Mouse (Mus musculus) mature B cell (primary cell): ENCODE data around the gene Smarcal1.

Experiments
- in situ Hi-C: fragments of 300-500 bp; cut with MboI; formaldehyde crosslinking; loops from 2 replicates; pipeline ENCODE4 v1.14.3; 2019

The Smarcal1 gene

DNA sequence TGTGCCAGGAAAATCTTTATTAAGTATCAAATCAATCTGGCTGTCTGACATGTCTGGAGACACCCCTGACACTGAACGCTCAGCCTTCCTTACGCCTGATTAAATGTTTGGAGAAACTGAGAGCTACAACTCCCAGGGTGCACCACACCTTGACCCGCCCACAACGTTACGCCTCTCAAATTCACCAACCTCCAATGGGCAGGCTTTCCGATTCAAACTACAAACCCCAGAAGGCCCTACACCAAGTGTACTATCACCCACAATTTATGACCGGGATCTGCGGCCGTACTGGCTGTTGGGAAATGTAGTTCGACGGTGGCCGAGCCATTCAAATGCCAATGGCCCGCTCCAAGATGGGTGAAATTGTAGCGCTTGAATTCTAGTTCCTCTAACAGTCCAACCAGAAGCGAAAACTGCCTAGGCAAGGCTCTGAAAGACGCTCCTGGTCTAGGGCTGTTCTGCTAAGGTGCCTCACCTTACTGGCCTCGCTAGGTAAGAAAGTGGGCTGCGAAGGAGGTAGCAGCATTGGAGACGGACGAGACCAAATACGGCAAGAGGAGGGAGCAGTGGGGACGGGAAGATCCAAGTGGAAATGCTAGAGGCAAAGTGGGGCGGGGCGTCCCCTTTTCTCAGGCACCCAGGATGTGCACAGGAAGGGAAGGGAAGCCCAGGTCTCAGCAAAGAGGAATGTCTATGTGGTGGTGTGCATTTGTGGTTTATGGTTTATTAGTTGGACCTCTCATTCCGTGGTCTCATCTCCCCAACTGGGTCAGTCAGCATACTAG lies at the start of gene Smarcal1:
TSS of gene Smarcal1 (plus strand) at position 305 of the 785 bp plus-strand sequence.
- in situ Hi-C loops, result loop anchor here (10.0 to 25.0 kb wide), 2 partner anchors 132 to 1021 kb away; partner anchors contain the start of genes Atic and Rpl37a

DNA sequence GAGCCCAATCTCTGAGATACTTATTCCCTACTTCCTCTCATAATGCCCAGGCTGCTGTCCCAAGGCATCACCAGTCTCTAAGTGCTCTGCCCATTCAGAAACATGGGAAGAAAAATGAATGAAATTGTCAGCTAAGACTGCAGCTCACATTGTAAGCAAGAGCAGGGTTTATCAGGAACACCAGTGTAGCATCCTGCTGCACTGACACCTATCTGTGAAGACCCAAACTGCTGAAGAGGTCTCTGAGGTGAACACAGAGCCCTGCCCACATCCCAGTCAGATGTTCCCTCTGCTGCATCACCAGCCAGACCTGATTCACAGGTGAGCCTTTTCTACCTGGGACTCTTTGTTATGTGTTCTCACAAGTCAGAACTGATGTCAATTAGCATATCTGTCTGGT lies 49.6 kb upstream of the Smarcal1 start:
- in situ Hi-C loops, result no loop called here

DNA sequence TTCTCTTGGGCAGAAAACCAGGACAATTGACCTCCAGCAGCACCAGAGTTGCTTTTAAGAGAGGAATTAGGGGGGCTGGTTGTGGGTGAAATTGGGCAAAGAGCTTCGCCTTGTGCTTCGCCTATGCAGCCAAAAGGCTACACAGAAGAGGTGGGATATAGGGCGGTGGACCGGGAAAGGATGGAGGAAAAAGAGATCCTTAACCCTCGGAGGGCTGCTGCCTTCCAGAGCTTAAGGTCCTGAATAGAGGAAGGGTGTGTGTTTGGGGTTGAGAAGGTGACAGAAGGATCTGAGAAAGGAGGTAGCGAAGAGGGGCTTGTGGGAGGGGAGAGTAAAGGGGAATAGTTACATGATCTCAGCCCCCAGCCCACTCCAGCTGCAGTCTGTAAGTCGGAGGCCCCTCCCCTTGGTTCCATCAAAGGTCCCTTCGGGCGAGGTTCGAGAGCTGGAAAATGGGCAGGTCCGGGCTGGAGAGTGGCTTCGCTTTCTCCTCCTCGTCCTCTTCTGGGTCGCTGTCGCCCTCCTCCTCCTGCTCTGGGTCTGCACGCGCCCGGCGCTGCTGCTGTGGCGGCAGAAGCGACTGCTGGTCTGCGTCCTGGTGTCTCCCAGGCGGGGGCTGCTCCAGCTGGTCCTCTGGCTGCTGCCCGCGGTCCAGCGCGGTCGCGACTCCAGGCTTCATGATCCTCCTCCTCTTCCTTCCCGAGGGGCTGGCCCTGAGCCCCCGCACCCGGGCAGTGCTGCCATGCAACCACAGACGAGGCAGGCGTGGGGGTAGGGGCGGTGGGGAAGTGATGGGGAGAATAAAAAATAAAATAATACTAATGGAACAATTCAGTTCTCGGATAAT lies 47.1 kb upstream of the Smarcal1 start:
- in situ Hi-C loops, result no loop called here

DNA sequence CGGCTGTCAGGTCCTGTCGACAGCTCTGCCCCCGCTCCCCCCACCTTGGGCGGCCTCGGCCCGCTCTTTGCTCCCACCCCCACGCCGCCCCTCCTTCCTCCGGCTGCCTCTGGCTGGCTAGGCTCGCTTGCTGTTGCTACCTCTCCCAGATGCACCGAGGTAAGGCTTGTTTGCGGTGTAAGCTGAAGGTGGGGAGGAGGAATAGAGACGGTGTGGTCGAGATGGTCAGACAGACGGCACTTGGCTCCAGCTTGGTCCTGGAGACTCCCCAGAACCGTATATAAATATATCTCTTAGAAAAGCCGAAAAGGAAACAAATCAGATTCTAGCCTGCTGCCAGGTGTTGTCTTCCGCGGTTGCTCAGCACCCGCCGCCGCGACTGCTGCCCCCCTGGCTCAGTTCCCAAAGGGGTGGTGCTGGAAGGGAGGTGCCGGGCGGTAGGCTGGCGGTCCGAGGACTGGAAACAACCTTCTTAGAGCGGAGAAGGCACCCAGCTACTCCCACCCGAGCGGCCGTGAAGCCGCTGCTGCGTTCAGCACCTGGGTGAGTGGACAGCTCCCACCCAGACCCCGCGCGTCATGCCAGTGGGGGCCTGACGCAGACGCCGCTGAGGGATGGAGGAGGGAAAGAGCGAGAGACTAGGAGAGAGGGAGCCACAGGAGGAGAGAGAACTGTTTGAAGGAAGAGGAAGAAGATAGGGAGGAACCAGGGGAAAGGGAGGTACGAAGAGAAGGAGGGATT lies 46.3 kb upstream of the Smarcal1 start, which contains the start of gene March4:
TSS of gene March4 (minus strand) at position 320 of the 741 bp plus-strand sequence.
- in situ Hi-C loops, result no loop called here

DNA sequence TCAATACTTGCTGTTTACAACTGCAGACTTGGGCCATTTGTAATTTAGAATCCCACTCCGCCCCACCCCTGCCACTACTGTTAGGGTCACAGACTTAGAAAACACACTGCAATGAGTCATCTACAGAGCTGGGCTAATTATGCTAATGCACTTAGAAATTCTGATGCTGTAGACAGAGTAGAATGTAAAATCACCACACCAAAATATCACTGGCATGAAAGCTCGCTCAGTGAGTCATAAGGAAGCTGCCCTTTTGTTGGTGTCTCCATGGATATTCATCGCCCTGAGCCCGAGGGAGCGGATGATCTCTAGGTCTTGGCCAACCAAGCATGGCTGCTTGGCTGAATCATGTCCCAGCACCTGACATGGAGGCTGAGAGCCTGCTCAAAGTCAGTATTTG lies 44.8 kb upstream of the Smarcal1 start:
- in situ Hi-C loops, result no loop called here

DNA sequence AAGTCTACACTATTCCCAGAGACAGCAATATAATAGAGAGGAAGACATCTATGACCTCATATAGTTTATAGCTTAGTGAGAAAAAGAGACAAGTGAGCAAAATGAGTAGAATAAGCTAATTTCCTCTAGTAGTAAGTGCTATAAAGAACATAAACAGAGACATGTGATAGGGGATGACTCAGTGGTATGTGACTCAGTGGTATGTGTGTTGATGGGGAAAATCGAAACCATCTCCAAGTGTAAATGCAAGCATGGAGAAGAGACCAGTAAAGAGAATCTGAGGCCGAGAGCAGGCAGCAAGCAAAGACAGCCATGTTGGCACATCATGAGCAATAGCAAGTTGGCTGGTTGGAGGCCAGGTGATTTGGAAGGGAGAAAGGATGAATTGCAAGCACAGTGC lies 32.7 kb upstream of the Smarcal1 start:
- in situ Hi-C loops, result no loop called here

DNA sequence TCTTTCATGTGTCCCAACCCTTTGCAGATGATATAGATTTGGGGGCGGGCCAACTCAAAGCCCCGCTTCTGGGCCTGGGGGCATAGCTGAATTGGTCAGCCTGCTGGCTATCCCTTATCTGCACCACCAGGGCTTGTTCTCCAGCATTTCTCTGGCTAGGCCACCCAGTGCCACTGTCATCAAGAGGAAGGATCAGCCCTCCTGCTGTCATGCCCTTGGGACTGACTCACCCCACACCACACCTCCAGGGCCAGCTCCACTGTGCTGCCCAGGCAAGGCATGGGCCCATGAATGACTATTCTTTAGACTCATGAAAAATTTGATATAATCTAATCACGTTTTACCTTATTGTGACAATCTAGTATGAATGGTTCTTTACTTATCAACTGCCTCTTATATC lies 26.6 kb upstream of the Smarcal1 start:
- in situ Hi-C loops, result no loop called here

DNA sequence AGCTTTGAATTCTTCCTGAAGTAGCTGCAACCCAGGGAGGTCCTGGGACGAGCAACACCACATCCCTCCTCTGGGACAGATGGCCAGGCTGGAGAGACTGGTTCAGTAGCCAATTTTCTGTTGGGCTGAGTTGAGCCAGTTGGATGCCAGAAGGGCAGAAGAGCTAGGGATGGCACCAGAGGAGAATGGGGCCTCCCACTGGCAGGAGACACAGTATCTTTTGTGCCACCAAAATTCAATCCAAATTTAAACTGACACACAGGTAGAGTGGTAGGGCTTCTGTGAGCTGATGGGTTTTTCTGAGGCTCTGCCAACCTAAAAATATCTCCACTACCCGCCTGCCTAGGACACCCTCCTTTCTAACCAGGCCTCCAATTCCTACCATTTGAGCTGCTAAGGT lies 24.4 kb upstream of the Smarcal1 start:
- in situ Hi-C loops, result no loop called here

DNA sequence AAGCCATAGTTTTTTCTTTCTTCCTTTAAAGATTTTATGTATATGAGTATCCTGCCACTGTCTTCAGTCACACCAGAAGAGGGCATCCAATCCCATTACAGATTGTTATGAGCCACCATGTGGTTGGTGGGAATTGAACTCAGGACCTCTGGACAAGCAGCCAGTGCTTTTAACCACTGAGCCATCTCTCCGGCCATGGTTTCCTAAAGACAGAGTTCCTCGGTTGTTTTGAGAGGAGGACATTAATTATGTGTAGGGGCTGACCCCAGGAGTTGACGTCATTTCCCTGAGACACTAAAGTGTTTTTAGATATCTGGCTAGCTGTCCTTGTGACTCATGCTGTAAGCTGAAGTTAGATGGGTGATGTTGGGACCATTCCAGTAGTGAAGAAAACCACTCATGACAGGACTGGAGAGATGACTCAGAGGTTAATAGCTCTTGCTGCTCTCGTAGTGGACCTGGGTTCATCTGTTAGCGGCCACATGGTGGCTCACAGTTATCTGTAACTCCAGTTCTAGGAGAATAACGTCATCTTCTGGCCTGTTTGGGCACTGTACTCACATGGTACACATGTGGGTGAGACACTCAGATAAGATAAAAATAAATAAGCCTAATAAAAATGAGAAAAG lies 18.6 kb upstream of the Smarcal1 start:
- in situ Hi-C loops, result no loop called here

DNA sequence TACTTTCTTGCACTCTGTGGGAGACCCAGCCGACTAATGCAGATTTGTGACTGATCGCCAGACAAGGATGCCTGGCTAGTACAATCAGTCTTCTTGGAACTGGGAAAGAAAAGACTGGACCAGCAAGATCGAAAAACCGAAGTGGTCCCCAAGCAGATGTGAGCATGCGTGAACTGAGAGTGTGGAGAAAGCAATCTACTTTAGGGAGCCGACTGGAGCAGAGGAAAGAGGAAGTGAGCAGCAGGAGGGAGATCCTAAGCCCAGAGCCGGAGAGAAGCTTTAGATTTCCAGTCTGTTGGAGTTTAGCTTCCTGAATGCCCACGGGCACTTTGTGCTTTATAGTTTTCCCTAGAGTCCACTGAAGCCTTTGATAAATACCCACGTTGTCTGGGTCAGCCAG lies 16.0 kb upstream of the Smarcal1 start:
- in situ Hi-C loops, result no loop called here

DNA sequence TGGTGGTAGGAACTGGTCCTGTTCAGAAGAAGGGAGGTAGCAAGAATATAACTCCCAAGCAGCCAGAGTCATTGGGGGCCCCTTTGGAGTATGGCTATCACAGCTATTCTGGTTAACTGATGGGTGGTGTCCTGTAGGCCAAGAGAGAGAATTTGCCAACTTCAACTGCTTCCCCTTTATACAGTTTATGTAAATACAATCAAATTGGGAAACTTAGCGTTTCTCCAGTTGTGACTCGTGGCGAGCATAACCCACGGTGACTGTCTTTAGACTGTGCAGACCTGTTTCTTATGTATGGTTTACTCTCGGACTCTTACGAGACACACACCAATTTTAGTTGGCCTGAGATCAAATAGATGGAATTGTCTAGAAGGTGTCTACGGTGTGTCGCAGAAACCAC lies 14.3 kb upstream of the Smarcal1 start:
- in situ Hi-C loops, result no loop called here

DNA sequence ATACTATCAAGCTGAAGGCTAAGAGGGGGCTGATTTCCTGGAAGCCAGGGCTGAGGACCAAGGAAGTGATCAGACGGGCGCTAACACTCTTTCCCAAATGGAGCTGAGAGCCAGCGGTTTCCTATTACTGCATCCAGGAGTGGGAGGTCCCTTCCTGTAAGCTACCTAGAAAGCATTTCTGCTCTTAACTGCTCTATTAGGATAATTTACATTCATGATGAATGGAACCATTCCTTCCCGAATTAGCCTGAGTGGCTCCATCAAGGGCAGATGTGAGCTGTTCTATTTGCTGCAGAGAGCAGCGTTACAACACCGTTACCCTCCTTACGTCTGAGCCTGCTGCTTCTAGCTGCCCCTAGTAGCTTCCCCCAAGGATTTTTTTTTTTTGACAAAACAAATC lies 9.0 kb upstream of the Smarcal1 start:
- in situ Hi-C loops, result no loop called here

DNA sequence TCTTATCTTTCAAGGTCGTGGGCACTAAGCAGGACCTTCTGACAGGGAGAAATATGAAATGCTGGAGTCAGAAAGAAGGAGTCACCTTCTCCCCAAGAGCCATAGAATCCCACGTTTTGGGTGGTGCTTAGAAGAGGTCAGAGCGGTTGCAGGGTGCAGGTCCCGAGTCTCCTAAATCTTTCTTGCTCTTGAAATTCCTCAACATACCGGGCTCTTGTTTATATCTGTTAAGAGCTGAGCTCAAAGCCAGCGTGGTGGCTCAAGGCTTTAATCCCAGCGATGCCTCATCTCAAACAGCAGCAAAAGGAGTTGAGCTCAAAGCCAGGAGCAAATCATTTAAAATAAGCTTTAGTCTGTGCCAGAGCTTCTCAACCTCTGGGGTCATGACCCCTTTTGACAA lies 8.4 kb upstream of the Smarcal1 start:
- in situ Hi-C loops, result loop anchor here (25.0 kb wide), 1 partner anchor 1012 kb away; the partner anchor contains the start of gene Atic

DNA sequence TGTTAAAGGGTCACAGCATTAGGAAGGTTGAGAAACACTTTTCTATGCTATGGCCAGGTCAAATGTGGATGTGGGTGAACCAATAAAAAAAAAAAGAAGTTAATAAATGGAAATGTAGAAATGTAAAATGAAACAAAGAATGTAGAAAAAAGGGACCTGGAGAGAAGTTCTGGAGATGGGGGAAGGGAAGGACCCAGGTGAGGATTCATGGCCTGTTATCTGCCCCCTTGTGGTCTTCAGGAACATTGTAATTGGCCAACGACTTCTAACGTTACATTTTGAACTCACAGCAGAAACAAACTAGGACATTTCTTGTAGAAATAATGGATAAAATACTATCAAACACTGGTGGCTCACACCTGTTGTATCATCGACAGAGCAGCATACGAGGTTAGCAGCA lies 7.9 kb upstream of the Smarcal1 start:
- in situ Hi-C loops, result loop anchor here (25.0 kb wide), 1 partner anchor 1013 kb away; the partner anchor contains the start of gene Atic

DNA sequence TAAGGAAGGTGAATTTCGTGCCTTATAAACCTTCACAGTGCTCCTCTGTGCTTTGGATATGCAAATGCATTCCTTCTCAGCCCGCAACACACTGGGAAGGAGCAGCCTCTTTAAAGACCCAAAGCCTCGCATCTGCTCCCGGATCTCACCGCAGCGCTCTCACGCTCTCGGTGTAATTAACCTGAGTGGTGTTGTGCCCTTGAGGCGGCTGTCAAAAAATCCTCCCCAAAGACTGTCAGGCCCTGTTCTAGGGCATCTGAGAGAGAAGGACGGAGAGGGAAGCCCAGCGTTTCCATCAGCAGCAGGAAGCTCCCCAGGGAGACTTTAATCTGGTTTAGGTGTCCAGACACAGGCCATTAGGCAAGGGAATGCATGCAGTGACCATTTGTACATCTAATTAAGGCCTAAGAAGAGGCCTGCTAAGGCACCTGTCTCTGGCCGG lies 5.5 kb upstream of the Smarcal1 start:
- in situ Hi-C loops, result loop anchor here (25.0 kb wide), 1 partner anchor 1015 kb away; the partner anchor contains the start of gene Atic

DNA sequence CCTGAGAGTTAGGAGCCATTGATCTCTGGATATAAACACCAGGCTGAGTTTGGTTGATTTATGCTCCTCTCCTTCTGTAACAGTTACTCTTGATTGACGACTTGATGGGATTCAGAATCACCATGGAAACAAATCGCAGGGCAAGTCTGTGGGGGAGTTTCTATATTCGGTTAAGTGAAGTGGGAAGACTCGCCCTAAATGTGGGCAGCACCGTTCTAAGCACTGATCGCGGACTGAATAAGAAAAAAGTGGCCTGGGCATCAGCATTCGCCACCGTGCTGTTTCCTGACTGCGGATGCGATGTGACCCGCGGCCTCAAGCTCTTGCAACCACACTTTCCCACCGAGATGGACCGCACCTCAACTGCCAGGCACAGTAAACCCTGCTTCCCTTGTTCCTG lies 4.7 kb upstream of the Smarcal1 start:
- in situ Hi-C loops, result loop anchor here (25.0 kb wide), 1 partner anchor 1016 kb away; the partner anchor contains the start of gene Atic

DNA sequence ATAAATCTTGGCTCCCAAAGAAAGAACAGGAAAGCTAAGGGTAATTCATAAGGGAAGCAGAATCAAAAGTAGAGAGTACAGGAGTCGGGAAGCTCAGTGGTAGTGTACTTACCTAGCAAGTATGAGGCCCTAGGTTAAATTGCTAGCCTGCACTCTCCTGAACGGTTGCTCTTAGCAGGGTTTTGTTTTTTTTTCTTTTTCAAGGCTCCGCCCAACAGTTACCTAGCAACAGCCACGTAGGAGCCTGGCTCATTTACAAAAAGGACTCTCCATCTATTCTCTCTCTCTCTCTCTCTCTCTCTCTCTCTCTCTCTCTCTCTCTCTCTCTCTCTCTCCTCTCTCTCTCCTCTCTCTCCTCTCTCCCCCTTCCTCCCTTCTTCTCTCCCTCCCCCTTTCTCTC lies 4.2 kb upstream of the Smarcal1 start:
- in situ Hi-C loops, result loop anchor here (25.0 kb wide), 1 partner anchor 1017 kb away; the partner anchor contains the start of gene Atic

DNA sequence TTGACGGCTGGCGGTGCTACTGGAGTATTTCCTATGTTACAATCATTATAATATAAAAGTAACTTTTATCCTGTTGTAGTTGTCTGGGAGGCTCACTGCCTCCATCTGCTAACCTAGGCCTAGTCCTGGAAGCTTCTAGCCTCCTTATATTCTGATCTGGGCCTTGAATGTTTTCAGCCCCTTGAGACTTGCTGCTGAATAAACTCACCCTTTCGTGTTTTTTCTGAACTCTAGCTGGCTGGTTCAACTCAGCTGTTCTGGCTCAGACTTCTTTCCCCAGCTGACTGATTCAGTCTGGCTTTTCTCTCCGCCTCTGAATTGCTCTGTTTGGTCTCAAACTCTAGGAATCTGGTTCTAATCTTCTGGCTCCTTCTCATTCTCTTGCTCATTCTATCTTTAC lies 855 bp downstream of the Smarcal1 start:
- in situ Hi-C loops, result loop anchor here (10.0 to 25.0 kb wide), 2 partner anchors 131 to 1022 kb away; partner anchors contain the start of genes Atic and Rpl37a

DNA sequence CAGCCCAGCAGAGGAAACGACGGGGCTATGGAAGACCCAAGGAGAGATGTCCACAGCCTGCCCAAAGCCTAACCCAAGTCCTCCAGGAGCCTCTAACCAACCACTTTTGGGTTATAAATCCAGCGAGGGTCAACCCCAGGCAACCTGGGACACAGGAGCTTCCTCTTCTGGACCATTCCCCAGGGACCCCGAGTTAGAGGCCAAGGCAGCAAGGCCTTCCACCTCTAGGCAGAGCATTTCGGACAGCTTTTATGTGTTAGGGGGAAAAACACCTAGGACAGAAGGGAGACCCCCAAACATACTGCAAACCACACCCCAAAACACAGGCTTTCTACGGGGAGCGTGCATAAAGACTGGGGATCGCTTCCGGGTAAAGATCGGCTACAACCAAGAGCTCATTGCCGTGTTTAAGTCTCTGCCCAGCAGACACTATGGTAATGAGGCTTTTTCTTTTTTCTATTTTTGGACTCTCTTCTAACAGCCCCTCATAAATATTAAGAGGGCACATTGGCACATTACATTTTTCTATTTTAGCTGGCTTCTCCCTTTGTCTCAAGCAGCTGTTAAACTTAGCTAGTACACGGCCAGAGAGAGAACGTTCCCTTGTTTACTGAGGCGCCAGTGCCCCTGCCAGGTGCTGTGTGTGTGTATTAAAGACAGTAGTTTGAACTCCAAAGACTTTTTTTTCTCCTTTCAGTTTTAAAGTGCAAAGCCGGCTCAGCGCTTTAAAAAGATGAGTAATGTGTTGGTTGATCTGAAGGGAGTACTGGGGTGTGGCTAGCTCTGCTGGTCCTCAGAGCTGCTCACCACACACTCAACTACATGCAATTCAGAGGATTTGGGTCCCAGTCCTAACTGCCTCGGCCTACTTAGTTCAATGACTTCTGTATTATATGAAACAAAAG lies 3.2 kb downstream of the Smarcal1 start:
- in situ Hi-C loops, result loop anchor here (10.0 to 25.0 kb wide), 2 partner anchors 129 to 1024 kb away; partner anchors contain the start of genes Atic and Rpl37a

DNA sequence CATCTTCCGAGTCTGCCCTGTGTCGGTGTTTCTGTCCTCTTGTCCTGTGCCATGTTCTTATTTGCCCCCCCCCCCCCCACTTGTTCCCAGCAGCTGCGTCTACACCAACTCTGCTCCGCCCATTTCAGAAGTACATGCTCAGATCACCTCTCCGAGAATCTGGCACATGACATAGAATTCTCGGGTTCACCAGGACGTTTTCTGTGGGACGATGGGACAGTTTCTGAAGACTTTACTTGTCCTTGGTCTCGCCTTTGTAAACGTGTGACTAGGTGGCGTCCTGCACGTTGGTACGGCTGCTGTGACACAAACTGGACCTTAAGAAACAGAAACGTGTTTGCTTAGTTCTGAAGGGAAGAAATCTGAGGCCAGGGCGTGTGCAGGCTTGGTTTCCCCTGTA lies 4.5 kb downstream of the Smarcal1 start:
- in situ Hi-C loops, result loop anchor here (10.0 to 25.0 kb wide), 2 partner anchors 127 to 1025 kb away; partner anchors contain the start of genes Atic and Rpl37a
